Mouse (Mus musculus) G1E (cell line): ENCODE results near the gene Rimkla.

Source experiments
- CTCF ChIP-seq: IDR thresholded peaks from 2 replicates; pipeline ENCODE4 v1.5.1; 2012; ENCODE audit warnings: low read depth, low read length, inconsistent platforms, mixed read lengths
- GATA1 ChIP-seq: IDR thresholded peaks from 2 replicates; pipeline ENCODE4 v1.6.1; 2012; ENCODE audit warnings: borderline replicate concordance, low read length, inconsistent platforms, mixed read lengths
- GATA2 ChIP-seq: IDR thresholded peaks from 2 replicates; pipeline ENCODE4 v1.6.1; 2012; ENCODE audit warnings: low read depth, low read length, inconsistent platforms, borderline replicate concordance
- POLR2AphosphoS5 ChIP-seq: IDR thresholded peaks from 2 replicates; pipeline ENCODE4 v1.6.1; 2012; ENCODE audit warnings: low read depth, low read length, inconsistent platforms; ENCODE audit not compliant: insufficient replicate concordance
- TAL1 ChIP-seq: conservative IDR thresholded peaks from 2 replicates; pipeline ENCODE4 v1.6.1; 2012; ENCODE audit warnings: low read depth, low read length, inconsistent platforms, mixed read lengths

- TF ChIP-seq CTCF (no peak), TAL1 (no peak), GATA1 (no peak), POLR2AphosphoS5 (no peak), GATA2 (no peak)
Observed at GRCm38 (mm10) chr4:119441836-119442235, 50.6 kb downstream of the Rimkla start.
